Mouse (Mus musculus): ENCODE results near the gene Rmnd5a.

GRCm38 (mm10) chr6:71486867-71487266 is 46.4 kb upstream of the Rmnd5a start:
- TF ChIP-seq MAZ (IDR thresholded peaks at IDR 0.05; ENCODE audit: low read depth, low read length), result no peak
- TF ChIP-seq POLR2A (IDR thresholded peaks at IDR 0.05; ENCODE audit: control insufficient read depth in 1 of 2, insufficient read depth in 1 of 2, low read depth in 1 of 2, low read length in 2 of 2, poor library complexity in 1 of 2), result no peak
